Mouse (Mus musculus): ENCODE measurements around the gene Snx1.
A peak's percentile ranks its signal among the peaks of the same experiment; 100 is the strongest.

Snx1 gene

DNA sequence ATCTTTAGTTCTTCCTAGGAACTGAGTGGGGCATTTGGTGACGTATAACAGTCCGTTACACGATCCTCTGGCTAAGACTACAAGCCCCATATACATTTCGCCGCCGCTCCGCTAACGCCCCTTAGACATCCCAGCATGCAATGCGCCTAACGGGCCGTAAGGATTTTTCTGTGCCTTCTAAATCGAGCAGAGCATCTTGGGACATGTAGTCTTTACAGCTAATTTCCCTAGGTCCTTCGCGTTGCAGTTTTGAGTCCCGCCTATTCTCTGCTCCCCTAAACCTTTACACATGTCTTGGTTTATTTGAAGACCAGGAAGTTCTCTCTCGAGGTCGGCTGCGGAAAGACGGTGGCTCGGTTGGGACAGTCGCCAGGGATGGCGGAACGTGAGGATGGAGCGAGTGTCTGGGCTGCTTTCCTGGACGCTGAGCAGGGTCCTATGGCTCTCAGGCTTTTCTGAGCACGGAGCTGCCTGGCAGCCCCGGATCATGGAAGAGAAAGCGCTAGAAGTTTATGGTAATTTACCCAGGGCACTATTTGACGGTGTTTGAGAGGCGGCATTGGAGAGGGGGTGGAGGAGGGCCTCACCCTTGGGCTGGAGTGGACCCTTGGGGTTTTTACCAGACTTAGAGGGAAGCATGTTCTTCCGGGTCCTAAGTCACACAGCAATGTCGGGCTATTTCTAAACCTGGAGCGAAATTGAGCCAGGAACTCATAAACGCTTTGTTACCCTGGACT, at the start of gene Snx1, which contains the start of gene Ciao2a:
Snx1 (minus strand) TSS at position 132 of the 737 bp plus-strand sequence.
Ciao2a (plus strand) TSS at position 156 of the 737 bp plus-strand sequence.
- DNase-seq (ENCODE audit: low spot score): peak; percentile 88

DNA sequence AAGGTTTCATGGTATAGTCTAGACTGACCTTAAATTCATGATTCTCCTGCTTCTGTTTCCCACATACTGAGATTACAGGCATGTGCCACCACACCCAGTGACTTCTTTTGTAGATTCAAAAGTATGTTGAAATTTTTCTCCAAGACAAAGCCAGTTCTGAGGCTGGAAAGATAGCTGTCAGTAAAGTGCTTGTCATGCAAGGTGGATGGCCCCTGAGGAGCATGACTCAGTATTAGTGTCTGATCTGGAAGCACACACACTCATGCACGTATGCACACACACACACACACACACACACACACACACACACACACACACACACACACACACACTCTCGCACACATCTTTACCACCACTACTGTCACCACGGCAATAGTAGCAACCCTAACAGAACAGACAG, 48.6 kb upstream of the Snx1 start:
- DNase-seq (ENCODE audit: low spot score): no peak

DNA sequence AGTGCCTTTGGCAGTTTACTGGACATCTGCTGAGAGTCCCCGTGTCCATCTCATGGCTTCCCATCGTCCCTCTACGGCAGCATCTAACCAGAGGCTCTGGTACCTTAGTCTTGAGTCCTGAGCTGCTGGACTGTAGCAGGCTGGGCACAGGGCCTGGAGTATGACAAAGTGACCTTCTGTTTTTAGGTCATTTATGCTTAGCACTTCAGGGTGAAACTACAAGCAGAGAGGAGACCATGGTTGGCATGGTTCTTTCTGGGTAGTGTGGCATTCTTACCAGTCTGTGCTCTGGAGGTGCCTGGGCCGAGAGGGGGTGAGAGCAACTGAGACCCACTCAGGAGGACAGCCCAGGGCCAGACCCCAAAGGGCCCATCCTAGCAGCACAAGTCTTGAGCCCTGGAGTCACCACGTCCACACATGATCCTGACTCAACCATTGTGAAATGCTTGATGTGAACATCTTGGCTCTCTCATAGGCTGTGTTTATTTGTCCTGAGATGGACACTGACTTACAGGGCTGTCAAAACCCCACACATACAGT, 47.0 kb upstream of the Snx1 start:
- no peak for DNase-seq (ENCODE audit: low spot score)

DNA sequence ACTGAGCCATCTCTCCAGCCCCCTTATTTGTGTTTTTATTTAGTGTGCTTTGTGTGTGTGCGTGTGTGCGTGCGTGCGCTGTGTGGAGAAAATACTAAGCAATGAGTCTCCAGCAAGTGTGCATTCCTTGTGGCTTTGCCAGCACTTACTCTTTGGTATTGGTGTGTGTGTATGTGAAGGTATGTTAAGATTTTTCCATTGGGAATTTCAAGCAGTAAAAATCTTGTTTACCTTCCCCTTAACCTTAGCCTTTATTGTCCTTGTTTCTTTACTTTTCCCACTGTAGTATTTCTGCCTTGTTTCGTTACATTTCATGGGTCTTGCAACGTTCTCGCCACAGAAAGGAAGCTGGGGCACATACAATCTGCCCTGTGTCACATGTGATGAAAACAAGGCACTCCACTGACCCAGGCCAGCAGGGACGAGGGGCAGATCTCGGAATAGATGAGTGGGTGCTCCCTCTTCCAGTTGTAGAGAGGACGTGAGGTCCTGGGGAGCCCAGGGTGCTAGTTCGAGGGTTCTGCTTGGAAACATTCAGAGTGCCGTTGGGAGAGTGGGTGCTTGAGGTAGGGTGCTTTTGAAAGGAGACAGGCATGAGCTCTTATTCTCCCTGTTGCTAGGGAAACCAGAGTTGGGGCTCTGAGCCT, 45.0 kb upstream of the Snx1 start:
- no peak for DNase-seq (ENCODE audit: low spot score)

DNA sequence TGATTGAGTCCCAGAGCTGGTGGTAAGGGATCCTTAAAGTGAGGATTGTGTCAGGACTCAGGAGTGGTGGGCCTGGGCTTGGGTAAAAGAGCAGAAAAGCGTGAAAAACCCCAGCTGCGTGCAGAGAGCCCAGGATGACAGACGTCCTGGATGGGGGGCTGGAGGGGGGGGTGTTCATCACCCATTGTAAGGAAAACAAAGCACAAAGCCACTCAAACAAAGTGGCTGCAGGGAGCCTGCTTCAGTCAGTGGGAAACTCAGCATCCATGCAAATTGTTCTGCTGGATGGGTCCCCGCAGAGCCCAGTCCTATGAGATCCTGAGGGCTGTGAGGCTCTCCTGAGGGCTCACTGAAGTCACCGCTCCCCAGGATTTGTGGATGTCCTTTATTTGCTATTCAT, 44.1 kb upstream of the Snx1 start:
- DNase-seq (ENCODE audit: low spot score): no peak

DNA sequence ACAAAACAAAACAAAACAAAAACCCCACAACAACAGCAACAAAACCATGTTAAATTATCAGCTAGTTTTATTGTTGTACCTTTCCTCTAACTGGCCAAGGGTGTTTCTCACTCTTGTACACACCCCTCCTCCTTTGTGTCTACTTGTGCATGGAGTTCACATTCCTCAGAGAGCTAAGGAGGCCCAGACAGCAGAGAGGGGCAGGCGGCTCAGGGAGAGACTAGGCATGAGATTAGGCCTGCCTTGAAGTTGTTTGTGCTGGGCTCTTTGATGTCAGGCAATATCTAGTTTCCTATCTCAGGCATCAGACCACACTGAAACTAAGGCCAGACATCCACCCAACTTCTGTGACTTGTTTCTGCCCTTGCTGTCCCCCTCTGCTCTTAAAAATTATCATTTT, 41.8 kb upstream of the Snx1 start:
- DNase-seq (ENCODE audit: low spot score): no peak

DNA sequence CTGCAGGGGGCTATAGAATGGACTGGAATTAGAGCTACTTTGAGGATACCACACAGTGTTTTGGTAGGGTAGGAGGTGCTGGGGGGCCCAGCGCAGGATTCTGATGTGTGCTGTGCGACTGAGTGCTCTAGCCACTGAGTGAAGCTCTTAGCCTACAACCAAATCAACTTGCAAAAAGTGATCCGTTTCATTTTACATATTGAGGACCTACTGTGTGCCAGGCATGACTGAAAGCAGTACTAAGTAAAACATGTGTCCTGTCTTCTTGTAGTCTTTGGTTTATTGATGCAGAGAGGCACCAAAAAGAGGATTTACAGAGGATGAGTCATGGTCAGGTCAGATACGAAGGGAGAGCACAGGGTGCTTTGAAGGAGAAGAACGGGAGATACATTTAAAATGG, 40.8 kb upstream of the Snx1 start:
- DNase-seq (ENCODE audit: low spot score): no peak

DNA sequence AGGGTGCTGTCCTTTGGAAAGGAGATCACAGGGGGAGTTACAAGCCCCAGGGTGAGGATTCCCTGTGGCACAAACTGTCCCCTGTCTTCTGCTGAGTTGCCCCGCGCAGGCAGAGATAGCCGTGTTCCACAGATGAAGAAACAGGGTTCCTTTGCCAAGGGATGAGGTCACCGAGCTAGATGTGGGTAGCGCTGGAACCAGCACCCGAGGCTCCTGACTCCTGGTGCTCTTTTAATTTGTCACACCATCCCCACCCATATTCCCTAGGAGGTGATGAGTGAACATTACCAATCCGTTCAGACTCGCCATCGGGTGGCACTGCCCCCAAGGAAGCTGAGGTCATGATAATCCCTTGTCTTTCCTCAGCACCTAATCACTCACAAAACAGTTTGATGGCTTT, 36.6 kb upstream of the Snx1 start:
- no peak for DNase-seq (ENCODE audit: low spot score)

DNA sequence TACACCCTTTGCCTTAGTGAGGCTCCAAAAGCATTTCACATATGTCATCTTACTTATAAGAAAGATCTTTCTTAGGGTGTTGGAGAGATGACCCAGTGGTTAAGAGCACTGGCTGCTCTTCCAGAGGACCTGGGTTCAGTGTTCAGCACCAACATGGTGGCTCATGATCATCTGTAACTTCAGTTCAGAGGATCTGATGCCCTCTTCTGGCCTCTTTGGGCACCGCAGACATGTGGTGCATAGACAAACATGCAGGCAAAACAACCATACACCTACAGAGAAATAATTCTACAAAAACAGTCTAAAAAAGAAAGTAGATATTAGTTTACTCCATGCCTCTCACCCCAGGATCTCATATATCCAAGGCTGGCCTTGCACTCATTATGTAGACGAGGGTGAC, 33.8 kb upstream of the Snx1 start:
- no peak for DNase-seq (ENCODE audit: low spot score)

DNA sequence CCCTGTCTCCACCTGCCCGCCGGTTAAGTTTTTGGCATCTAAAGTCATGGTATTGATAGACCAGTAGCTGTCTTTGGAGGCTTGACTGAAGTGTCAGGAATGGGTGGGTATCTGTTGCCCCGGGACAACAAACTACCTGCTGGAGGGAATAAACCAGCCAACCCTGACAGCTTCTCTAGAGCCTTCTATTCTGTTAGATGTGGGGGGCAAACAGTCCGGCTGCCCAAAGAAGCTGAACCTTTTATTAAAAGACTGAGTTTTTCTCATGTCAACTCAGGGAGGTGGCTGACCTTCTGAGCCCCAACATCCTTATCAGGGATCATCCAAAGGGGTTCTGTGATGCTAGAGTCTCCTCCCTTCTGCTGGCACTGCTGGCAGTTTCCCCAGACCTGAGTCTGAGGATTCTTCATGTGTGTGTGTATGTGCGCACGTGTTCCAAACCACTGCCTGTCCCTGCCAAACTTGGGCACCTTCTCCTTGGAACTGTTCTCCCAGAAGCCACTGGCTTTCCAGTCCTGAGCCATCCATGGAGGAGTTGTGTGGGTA, 32.6 kb upstream of the Snx1 start:
- peak; percentile 57 for DNase-seq (ENCODE audit: low spot score)

DNA sequence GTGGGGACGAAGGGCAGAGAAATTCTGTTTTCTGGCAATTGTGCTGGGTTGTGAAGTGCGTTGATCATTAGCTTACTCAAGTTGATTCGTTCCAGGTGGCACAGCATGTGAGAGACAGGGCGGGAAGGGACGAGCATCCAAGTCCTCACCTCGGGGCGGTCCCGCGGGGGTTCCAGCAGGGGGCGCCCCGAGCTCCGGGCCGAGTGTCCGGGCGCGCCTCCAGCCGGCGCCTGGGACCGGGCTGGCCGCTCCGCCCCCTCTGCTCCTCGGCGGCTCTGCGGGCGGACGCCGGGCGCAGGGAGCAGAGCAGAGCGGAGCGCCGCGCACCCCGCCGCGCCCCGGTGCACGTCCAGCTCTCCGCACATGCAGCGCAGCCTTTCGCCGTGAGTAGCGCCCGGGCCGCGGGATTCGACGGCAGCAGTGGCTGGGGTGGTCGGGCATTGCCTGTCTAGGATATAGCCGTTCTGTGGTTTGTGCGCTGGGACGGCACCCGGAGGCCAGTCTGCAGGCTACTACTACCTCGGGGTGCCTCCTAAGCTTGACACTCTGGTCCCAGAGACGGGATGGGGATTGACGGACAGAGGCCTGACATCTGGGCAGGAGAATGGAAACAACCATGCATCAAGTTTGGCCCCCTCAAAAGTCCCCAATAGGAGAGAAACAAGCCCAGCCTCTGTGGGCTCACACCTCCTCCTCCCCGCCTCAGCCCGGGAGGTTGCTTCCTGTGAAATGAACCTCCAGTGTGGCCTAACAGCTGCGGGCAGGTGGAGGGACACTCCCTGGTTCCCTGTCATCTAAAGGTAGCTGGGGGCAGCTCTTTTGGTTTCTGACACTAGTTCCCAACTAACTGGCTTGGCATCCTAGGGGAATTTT, 31.8 kb upstream of the Snx1 start, which contains the start of gene Dapk2:
Dapk2 (plus strand) TSS at position 266 of the 873 bp plus-strand sequence.
- DNase-seq (ENCODE audit: low spot score): peak; percentile 86

DNA sequence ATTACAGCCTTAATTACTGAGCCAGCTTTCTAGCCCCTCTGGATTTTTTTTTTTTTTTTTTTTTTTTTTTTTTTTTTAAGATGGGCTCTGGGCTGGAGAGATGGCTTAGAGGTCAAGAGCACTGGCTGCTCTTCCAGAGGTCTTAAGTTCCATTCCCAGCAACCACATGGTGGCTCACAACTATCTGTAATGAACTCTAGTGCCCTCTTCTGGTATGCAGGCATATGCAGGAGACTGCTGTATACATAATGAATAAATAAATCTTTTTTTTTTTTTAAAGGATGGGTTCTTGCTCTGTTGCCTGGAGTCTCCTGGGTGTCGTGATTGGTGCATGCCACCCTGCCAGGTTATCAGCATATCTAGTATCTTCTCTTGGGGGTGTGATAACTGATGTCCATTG, 29.1 kb upstream of the Snx1 start:
- DNase-seq (ENCODE audit: low spot score): no peak

DNA sequence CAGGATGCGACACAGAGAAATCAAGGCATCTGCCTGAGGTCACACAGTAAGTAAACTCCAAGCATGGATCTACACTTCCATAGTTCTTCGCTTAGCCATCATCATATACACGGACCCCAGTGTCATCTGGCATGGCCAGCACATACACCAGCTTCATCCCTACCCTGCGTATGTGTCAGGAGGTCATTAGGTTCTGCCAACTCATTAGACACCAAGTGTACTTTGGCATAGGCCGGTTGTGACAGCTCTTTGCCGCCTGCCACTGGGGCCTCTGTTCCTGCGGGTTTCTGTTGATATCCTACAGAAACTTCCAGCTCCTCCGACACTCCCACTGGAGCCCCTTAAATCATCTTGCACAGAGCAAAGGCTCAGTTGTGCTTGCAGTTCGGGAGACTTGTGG, 27.6 kb upstream of the Snx1 start:
- DNase-seq (ENCODE audit: low spot score): no peak

DNA sequence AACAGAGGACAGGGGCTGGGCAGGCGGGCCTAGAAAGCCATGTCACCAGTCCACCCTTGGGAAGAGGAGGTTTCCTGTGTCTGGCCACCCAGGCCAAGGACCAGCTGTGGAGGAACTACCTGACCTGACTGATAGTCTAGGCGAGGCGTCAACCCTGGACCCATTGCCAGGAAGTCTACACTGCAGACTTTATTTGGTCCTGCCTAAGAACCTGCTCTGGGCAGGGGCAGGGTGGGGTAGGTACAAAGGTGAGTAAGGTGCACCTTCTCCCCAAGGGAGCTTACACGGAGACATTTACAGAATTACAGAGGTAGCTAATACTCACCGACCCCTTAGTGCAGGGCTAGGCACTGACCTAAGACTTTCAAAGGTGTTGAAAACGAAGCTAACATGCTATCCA, 27.2 kb upstream of the Snx1 start:
- no peak for DNase-seq (ENCODE audit: low spot score)

DNA sequence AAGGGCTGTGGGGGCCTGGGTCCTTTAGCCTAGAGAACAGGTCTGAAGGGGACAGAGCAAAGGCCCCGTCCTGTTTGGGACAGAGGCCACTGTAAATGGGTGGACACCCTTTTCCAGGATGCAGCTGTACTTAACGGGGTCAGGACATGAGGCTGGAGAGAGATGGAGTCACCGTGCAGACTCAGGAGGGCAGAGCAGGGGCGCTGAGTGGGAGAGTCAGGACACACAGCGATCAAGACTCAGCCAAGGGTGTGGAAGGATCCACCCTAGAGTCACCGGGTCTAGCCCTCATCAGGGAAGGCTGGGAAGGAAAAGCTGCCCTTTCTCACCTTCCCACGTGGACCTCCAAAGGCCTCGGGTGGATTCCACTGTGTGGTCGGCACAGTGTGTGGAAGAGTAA, 25.6 kb upstream of the Snx1 start:
- DNase-seq (ENCODE audit: low spot score): no peak

DNA sequence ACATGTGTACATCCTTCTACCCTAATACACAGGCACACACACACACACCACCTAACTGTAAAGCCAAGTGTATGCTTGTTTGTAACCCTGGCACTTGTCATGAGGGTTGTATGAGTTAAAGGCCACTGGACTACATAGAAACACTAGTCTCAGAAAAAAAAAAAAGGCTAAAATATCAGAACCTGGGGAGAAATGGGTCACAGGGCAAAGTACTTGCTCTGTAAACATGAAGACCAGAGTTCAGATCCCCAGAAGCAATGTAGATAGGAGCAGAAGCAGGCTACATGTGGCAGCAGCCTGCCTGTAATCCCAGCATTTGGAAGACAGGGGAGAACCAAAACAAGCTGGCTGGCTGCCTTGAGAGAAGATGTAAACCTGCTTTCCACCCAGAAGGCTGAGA, 19.8 kb upstream of the Snx1 start:
- DNase-seq (ENCODE audit: low spot score): no peak

DNA sequence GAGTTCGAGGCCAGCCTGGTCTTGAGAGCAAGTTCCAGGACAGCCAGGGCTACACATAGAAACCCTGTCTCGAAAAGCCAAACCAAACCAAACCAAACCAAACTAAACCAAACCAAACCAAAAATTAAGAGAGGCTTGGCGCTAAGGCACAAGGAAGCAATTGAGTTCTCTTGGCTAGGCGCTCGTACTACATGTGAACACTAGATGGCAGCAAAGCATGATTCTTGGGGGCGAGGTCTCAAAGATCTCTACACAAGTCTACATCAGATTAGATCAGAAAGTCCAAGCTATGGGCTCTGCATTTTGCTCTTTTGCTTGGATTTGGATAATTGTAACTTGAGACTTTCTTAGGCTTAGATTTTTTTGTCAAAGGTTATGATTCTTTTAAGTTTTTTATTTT, 17.9 kb upstream of the Snx1 start:
- DNase-seq (ENCODE audit: low spot score): peak; percentile 35

DNA sequence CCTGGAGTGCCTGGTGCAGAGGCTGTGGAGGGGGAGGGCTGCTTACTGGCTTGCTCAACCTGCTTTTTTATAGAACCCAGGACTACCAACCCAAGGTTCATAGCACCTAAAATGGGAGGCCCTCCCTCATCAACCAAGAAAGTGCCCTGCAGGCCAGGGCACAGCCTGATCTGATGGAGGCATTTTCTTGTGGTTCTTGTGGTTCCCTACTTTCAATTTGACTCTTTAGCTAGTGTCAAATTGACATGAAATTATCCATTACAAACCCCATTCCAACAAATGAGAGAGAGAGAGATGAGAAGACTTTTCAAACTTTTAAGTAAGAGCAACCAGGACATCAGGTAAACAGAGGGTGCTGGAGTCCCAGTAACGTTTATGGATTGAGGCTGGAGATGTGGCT, 15.9 kb upstream of the Snx1 start:
- DNase-seq (ENCODE audit: low spot score): no peak

DNA sequence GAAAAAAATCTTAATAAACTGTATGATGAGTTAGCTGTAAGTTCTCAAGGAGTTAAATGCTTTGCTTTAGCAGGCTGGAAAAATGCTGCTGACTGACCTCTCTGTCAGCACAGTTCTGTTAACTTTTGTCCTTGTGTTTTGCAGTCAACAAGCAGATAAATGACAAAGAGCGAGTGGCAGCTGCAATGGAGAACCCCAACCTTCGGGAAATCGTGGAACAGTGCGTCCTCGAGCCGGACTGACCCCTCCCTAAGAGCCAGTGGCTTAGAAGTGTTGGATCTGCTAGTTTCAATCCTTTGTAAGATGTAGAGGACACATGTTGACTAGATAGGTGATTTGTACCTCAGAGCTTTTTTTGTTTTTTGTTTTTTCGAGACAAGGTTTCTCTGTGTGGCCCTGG, 11.8 kb upstream of the Snx1 start:
- DNase-seq (ENCODE audit: low spot score): no peak

DNA sequence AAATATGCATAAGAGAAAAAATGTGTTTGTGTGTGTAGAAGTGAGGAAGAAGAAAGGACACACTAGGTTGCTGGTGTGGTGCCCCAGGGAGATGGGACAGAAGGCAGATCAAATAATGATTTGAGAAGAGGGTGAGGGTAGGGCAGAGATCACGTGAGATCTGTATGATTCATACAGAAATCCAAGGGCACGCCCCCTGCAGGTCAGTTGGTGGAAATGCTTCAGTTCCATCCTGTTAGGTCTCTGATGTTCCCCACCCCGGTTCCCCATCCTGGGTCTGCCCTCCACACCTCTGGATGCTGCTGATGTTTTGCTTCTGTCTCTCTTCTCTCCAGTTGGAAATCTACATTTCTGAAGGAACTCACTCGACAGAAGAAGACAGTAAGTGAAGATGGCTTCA, 9.6 kb upstream of the Snx1 start:
- no peak for DNase-seq (ENCODE audit: low spot score)

DNA sequence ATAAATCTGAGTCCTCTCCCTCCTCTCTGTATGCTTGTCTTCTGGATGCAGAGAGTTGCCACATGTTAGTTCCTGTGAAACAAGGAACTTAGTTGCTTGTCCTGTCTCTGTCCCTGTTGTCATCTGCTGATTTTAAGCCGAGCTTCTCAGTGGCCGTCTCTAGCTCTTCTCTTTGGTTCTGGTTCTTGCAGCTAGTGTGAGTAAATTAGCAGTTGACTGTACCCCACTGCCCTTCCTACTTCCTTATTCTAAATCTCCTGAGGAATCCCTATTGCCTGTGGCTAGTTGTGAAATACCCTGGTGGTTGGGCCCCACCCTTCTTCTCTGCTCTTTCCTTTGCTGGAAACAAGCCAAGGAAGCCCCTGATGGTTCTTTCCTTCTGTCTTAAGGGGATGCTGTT, 5.1 kb upstream of the Snx1 start:
- no peak for DNase-seq (ENCODE audit: low spot score)

DNA sequence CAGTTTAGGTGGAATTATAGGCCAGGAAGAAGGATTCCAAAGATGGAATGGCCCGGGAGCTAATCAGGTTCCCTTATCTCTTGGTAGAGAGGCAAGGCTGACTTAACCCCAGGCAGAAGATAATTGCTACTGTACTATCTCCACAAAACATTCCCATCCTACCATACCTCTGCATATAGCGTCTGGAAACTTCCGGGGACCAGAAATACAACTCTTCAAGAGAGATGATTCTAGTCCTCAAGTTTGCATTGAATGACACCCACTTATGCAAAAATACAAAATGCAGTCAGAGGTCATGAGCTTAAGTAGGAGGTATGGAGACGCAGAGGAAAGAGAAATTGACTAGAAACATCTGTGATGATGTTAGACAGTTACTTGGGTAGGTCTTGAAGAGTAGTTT, 1.5 kb upstream of the Snx1 start:
- no peak for DNase-seq (ENCODE audit: low spot score)
